Mouse (Mus musculus): ENCODE measurements around the gene Coq2. TPM values are rescaled to one million over a fixed set of nuclear protein-coding genes. Genes with fewer than 3 reads are reported as not detected.

Coq2 gene
- polyA plus RNA-seq, 1 experiment from 2014 or later, result 82.5 TPM

DNA sequence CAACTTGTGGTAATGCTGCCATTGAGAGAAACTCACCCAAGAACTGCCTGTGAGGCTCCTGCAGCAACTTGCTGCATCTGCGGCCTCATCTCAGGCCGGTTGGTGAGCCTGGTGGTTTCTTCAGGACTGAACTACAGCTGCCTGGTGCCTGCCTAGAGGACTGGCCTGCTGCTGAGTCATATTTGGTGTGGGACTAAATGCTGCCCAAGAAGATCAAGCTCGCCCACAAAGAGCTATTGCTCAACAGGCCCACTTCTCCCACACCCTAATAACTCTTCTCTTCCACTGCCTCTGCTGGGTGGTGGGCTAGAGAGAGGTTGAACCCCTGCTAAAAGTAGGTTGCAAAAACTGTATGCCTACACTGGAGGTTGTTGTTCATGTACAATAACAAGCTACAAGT lies 27.4 kb upstream of the Coq2 start:
- Histone ChIP-seq H3K9me3 (ENCODE audit: control insufficient read depth, low read length) (no peaks in the 10 kb centered on the region), H3K36me3 (ENCODE audit: control insufficient read depth, insufficient read depth, low read length) (no peaks in the 10 kb centered on the region), H3K9ac (ENCODE audit: low read length) (no peak overlapping the region), H3K4me3 (ENCODE audit: low read depth, low read length) (no peak overlapping the region), H3K27ac (ENCODE audit: low read depth) (no peak overlapping the region), H3K4me2 (ENCODE audit: low read length) (no peak overlapping the region), H3K27me3 (replicated peaks; ENCODE audit: control insufficient read depth, insufficient read depth, low read length) (no peaks in the 10 kb centered on the region), H3K4me1 (replicated peaks; ENCODE audit: control insufficient read depth, insufficient read depth, low read length) (no peaks in the 10 kb centered on the region)
- 91% methylated on average over 3 of the region's 3 CpGs for WGBS
- ATAC-seq (replicated peaks; ENCODE audit: low FRiP score, low TSS enrichment, low read depth) (no peak), DNase-seq (ENCODE audit: low spot score) (no peak)

DNA sequence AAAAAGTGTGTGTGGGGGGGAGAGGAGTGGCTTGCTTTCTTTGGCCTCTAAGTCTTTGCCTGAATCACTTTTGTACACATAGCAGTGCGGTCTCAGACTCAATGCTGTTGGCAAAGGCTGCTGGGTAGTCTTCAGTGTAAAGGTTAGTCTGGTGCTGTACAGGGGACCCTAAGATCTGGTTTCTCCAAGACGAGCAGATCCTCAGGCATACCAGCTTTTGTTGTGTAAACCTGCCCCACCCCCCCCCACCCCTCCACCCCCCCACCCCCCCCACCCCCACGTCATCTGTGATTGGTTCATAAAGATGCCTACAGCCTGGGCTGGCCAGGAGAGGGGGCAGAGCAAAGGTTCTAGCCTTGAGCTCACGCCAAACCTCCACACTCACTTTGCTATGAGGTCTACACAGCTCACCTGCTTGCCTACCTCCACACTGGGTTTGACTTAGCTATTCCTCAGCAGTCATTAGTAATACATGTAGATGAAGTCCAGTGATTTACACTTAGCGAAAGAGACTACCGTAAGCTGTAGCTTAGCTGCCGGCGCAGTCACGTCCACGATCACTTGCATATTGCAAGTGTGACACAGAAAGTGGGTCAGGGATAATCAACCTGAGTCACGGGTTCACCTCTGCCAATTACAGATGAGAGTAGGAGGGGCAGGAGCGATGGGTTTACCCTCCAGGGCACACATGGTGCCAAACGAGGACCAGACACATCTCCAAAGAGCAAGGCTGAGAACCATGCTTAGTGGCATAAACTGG lies 26.1 kb upstream of the Coq2 start:
- ATAC-seq (replicated peaks; ENCODE audit: low FRiP score, low TSS enrichment, low read depth) (no peak), DNase-seq (ENCODE audit: low spot score) (no peak)
- H3K4me2 ChIP-seq (ENCODE audit: low read length), result no peak overlapping the region
- 85% methylated on average over 13 of the region's 13 CpGs for WGBS
- H3K27ac ChIP-seq (ENCODE audit: low read depth), result no peak overlapping the region
- H3K9me3 ChIP-seq (ENCODE audit: control insufficient read depth, low read length), result no peaks in the 10 kb centered on the region
- no peaks in the 10 kb centered on the region for H3K4me1 ChIP-seq (replicated peaks; ENCODE audit: control insufficient read depth, insufficient read depth, low read length)
- no peak overlapping the region for H3K4me3 ChIP-seq (ENCODE audit: low read depth, low read length)
- H3K9ac ChIP-seq (ENCODE audit: low read length), result no peak overlapping the region
- no peaks in the 10 kb centered on the region for H3K27me3 ChIP-seq (replicated peaks; ENCODE audit: control insufficient read depth, insufficient read depth, low read length)
- H3K36me3 ChIP-seq (ENCODE audit: control insufficient read depth, insufficient read depth, low read length), result no peaks in the 10 kb centered on the region

DNA sequence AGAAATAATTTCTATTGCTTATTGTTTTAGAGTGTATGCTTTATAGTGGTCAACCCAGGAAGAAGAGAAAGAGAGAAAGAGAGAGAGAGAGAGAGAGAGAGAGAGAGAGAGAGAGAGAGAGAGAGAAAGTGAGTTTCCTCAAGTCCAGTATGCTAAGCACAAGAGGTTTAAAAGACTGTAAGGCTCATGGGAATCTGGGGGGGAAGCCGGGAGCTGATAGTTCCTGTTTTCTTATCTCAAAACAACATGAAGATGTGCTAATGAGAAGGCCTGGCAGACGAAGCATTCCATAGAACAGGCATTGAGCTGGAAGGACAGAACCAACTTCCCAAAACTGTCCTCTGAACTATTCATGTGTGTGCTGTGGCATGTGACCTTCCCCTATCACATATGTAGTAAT lies 22.9 kb upstream of the Coq2 start:
- H3K4me1 ChIP-seq (replicated peaks; ENCODE audit: control insufficient read depth, insufficient read depth, low read length), result no peaks in the 10 kb centered on the region
- 63% methylated on average over 2 of the region's 2 CpGs for WGBS
- no peak overlapping the region for H3K27ac ChIP-seq (ENCODE audit: low read depth)
- H3K4me2 ChIP-seq (ENCODE audit: low read length), result no peak overlapping the region
- H3K36me3 ChIP-seq (ENCODE audit: control insufficient read depth, insufficient read depth, low read length), result no peaks in the 10 kb centered on the region
- no peaks in the 10 kb centered on the region for H3K27me3 ChIP-seq (replicated peaks; ENCODE audit: control insufficient read depth, insufficient read depth, low read length)
- ATAC-seq (replicated peaks; ENCODE audit: low FRiP score, low TSS enrichment, low read depth), result no peak
- DNase-seq (ENCODE audit: low spot score), result no peak
- H3K4me3 ChIP-seq (ENCODE audit: low read depth, low read length), result no peak overlapping the region
- no peaks in the 10 kb centered on the region for H3K9me3 ChIP-seq (ENCODE audit: control insufficient read depth, low read length)
- H3K9ac ChIP-seq (ENCODE audit: low read length), result no peak overlapping the region

DNA sequence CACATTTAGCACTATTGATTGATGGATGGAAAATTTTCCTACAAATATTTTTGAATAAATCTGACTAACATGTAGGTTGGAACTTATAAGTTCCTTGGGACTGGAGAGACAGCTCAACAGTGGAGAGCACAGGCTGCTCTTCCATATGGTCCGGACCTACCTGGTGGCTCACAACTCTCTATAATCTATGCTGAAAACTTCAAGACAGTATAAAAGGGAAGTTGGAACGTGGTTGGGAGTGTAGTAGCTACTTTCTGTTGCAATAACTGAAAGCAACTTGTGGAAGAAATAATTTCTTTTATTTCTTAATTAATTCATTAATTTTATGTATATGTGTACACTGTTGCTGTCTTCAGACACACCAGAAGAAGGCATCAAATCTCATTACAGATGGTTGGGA lies 22.5 kb upstream of the Coq2 start:
- H3K9me3 ChIP-seq (ENCODE audit: control insufficient read depth, low read length), result no peaks in the 10 kb centered on the region
- no peaks in the 10 kb centered on the region for H3K36me3 ChIP-seq (ENCODE audit: control insufficient read depth, insufficient read depth, low read length)
- DNase-seq (ENCODE audit: low spot score) (no peak), ATAC-seq (replicated peaks; ENCODE audit: low FRiP score, low TSS enrichment, low read depth) (no peak)
- 71% methylated on average over 2 of the region's 2 CpGs for WGBS
- no peaks in the 10 kb centered on the region for H3K27me3 ChIP-seq (replicated peaks; ENCODE audit: control insufficient read depth, insufficient read depth, low read length)
- no peaks in the 10 kb centered on the region for H3K4me1 ChIP-seq (replicated peaks; ENCODE audit: control insufficient read depth, insufficient read depth, low read length)
- H3K27ac ChIP-seq (ENCODE audit: low read depth), result no peak overlapping the region
- no peak overlapping the region for H3K4me3 ChIP-seq (ENCODE audit: low read depth, low read length)
- H3K4me2 ChIP-seq (ENCODE audit: low read length), result no peak overlapping the region
- H3K9ac ChIP-seq (ENCODE audit: low read length), result no peak overlapping the region

DNA sequence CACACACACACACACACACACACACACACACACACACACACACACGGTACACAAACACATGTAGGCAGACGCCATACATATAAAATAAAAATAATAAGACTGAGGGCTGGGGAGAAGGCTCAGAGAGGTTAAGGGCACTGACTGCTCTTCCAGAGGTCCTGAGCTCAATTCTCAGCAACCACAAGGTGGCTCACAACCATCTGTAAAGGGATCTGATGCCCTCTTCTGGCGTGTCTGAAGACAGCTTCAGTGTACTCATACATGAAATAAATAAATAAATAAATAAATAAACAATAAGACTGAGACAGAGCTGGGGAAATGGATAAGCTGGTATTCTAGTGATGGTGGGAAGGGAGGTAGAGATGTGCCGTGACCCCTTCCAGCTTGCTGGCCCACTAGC lies 10.7 kb upstream of the Coq2 start:
- Histone ChIP-seq H3K36me3 (ENCODE audit: control insufficient read depth, insufficient read depth, low read length) (no peaks in the 10 kb centered on the region), H3K4me3 (ENCODE audit: low read depth, low read length) (no peak overlapping the region)
- WGBS, result 72% methylated on average over 4 of the region's 4 CpGs

DNA sequence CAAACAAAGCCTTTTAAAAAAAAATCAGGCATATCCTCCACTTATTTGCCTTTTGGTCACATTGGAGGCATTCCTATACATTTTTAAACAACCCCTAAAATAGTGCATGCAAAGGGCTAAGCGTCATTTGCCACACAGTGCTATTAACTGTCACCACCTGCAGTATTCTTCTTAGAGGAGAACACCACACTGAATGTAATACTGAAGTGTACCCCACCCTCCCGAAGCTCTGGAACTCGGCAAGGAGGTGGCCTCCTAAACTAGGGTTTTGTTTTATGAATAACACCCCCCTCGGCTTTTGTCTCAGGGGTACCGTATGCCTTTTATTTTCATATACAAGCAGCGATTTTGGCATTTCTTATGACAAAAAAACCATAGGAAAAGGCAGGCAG lies 5.6 kb upstream of the Coq2 start:
- WGBS, result 79% methylated on average over 6 of the region's 6 CpGs

More for the DNA sequence above, 10.7 kb upstream of the Coq2 start:
- Histone ChIP-seq H3K4me2 (ENCODE audit: low read length) (no peak overlapping the region), H3K27ac (ENCODE audit: low read depth) (no peak overlapping the region), H3K9ac (ENCODE audit: low read length) (no peak overlapping the region), H3K4me1 (replicated peaks; ENCODE audit: control insufficient read depth, insufficient read depth, low read length) (no peaks in the 10 kb centered on the region), H3K9me3 (ENCODE audit: control insufficient read depth, low read length) (no peaks in the 10 kb centered on the region), H3K27me3 (replicated peaks; ENCODE audit: control insufficient read depth, insufficient read depth, low read length) (no peaks in the 10 kb centered on the region)
- no peak for ATAC-seq (replicated peaks; ENCODE audit: low FRiP score, low TSS enrichment, low read depth)
- DNase-seq (ENCODE audit: low spot score), result no peak

DNA sequence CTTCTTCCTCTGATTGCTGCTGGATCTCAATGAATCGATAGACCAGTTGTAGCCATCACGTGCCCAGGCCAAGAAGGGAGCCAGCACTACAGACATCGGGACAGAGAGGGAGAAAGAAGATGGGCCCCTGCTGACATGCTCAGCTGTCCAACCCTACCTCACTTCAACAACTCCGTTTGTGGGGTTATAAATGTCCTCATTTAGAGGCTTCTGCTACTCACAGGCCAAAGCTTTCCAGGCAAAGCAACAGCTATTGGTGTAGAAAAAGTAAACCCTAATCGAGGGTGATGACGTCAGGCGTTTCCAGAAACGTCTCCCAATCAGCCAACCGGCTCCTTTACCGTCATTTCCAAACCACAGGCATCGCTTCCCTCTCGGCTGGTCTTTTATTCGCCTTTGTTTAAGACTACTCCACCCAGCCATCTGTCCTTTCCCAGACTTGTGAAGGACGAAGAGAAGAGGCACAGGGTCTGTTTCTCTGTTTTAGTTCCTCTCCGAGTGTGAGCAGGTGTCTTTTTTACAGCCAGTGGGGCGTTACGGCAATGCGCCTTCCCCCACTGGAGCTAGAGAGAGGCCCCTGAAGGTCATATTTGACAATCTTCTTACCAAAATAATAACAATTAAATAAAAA lies 5.1 kb upstream of the Coq2 start:
- H3K4me3 ChIP-seq (ENCODE audit: low read depth, low read length), result no peak overlapping the region
- H3K36me3 ChIP-seq (ENCODE audit: control insufficient read depth, insufficient read depth, low read length), result no peaks in the 10 kb centered on the region
- H3K9ac ChIP-seq (ENCODE audit: low read length), result no peak overlapping the region
- WGBS, result 72% methylated on average over 18 of the region's 18 CpGs
- ATAC-seq (replicated peaks; ENCODE audit: low FRiP score, low TSS enrichment, low read depth) (no peak), DNase-seq (ENCODE audit: low spot score) (no peak)
- H3K9me3 ChIP-seq (ENCODE audit: control insufficient read depth, low read length), result no peaks in the 10 kb centered on the region
- H3K4me2 ChIP-seq (ENCODE audit: low read length), result no peak overlapping the region
- no peaks in the 10 kb centered on the region for H3K27me3 ChIP-seq (replicated peaks; ENCODE audit: control insufficient read depth, insufficient read depth, low read length)
- no peaks in the 10 kb centered on the region for H3K4me1 ChIP-seq (replicated peaks; ENCODE audit: control insufficient read depth, insufficient read depth, low read length)
- no peak overlapping the region for H3K27ac ChIP-seq (ENCODE audit: low read depth)

More for the DNA sequence above, 5.6 kb upstream of the Coq2 start:
- no peak for DNase-seq (ENCODE audit: low spot score)
- no peak for ATAC-seq (replicated peaks; ENCODE audit: low FRiP score, low TSS enrichment, low read depth)
- H3K27ac ChIP-seq (ENCODE audit: low read depth), result no peak overlapping the region
- H3K4me3 ChIP-seq (ENCODE audit: low read depth, low read length), result no peak overlapping the region
- H3K4me1 ChIP-seq (replicated peaks; ENCODE audit: control insufficient read depth, insufficient read depth, low read length), result no peaks in the 10 kb centered on the region
- H3K9ac ChIP-seq (ENCODE audit: low read length), result no peak overlapping the region
- H3K4me2 ChIP-seq (ENCODE audit: low read length), result no peak overlapping the region
- no peaks in the 10 kb centered on the region for H3K36me3 ChIP-seq (ENCODE audit: control insufficient read depth, insufficient read depth, low read length)
- H3K9me3 ChIP-seq (ENCODE audit: control insufficient read depth, low read length), result no peaks in the 10 kb centered on the region
- H3K27me3 ChIP-seq (replicated peaks; ENCODE audit: control insufficient read depth, insufficient read depth, low read length), result no peaks in the 10 kb centered on the region

DNA sequence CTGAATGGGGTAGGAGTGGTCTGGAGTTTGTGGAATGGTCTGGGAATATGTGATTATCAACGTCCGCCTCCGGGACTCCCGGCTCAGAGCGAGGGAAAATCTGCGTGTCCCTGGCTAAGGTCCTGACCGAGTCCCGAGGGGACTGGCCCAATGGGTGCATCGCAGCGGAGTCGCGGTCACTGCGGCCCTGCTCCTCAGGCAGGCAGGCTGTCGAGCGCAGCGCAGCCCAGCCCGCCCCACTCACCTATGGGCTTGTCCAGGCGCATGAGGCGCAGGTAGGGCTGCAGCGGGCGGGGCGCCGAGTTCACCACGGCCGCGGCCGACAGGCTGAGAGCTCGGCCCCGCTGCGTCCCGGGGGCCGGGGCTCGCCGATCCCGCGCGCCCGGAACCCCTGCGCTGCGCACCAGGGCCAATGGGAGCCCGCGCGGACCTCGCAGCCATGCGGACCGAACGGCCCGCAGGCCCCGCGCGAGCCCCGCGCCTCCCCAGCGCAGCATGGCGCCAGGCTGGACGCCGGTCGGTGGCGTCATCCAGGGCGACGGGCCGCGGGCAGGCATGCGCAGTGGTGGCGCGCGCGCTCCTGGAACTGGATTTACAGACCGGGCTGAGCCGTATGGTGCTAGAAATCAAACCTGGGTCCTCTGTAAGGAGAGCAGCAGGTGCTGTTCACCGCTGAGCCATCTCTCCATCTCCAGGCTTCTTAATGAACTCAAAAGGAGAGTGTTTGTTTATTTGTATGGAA lies 1.0 kb downstream of the Coq2 start:
- WGBS, result under 1% methylated on average over 68 of the region's 71 CpGs
- Histone ChIP-seq H3K27me3 (replicated peaks; ENCODE audit: control insufficient read depth, insufficient read depth, low read length) (no peaks in the 10 kb centered on the region), H3K27ac (ENCODE audit: low read depth) (peak overlapping the region; percentile 75), H3K4me3 (ENCODE audit: low read depth, low read length) (peak overlapping the region; percentile 82), H3K9me3 (ENCODE audit: control insufficient read depth, low read length) (no peaks in the 10 kb centered on the region), H3K9ac (ENCODE audit: low read length) (peak overlapping the region; percentile 84), H3K36me3 (ENCODE audit: control insufficient read depth, insufficient read depth, low read length) (peaks cover 8% of the 10 kb centered on the region), H3K4me2 (ENCODE audit: low read length) (peak overlapping the region; percentile 87), H3K4me1 (replicated peaks; ENCODE audit: control insufficient read depth, insufficient read depth, low read length) (peaks cover 16% of the 10 kb centered on the region)
- DNase-seq (ENCODE audit: low spot score) (peak; percentile 94), ATAC-seq (replicated peaks; ENCODE audit: low FRiP score, low TSS enrichment, low read depth) (peak; percentile 93)

All from intestine, embryonic 14.5 days (tissue).